ENCODE assay signal across 8 mouse cellular contexts in the genomic region with DNA sequence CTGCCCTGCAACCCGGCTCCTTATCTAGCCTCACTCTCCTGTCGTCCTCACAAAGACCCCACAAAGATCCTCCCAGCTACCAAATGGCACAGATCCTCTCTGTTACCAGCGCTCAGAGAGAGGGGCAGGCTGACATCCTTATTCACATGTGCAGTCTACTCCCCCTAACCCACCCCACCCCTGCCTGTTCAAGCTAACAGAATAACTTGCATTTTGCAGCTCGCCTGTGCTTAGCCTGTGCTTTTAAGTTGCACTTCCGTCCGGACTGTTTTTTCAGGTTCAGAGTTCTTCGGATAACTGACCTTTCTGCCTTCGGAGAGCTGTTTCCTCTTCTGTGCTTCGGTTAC. TPM values are rescaled to one million over a fixed set of nuclear protein-coding genes. Genes with fewer than 3 reads are reported as not detected.
DNase-seq lines count a peak whose midpoint lies in the region; ATAC-seq and TF ChIP-seq lines count a peak whose summit lies in the region.

No protein-coding gene starts in this region.

- peak overlapping the region; percentile 83 for H3K27ac ChIP-seq in heart, embryonic 10.5 days
- no peak overlapping the region for H3K27ac ChIP-seq in forebrain, embryonic 16.5 days (ENCODE audit: low read length)
- H3K27ac ChIP-seq in liver, embryonic 15.5 days (replicated peaks) = no peak overlapping the region

- H3K9me3 ChIP-seq in heart, embryonic 10.5 days = no peaks in the 10 kb centered on the region
- H3K9me3 ChIP-seq in E14TG2a.4 (ENCODE audit: low read length) = no peaks in the 10 kb centered on the region; the same call in 1 of the 2 replicates
- H3K9me3 ChIP-seq in forebrain, embryonic 16.5 days (ENCODE audit: control insufficient read depth, low read length) = no peaks in the 10 kb centered on the region
- H3K9me3 ChIP-seq in liver, embryonic 15.5 days (replicated peaks) = no peaks in the 10 kb centered on the region

- no peaks in the 10 kb centered on the region for H3K27me3 ChIP-seq in heart, embryonic 10.5 days (ENCODE audit: insufficient read depth, poor library complexity, severe bottlenecking)
- H3K27me3 ChIP-seq in E14TG2a.4 (ENCODE audit: insufficient read depth, low read length) = peaks cover 25% of the 10 kb centered on the region
- no peaks in the 10 kb centered on the region for H3K27me3 ChIP-seq in forebrain, embryonic 16.5 days (replicated peaks; ENCODE audit: control insufficient read depth, insufficient read depth, low read length)
- H3K27me3 ChIP-seq in liver, embryonic 15.5 days = peaks cover 3% of the 10 kb centered on the region; the same call in 1 of the 2 replicates

- H3K36me3 ChIP-seq in heart, embryonic 10.5 days = no peaks in the 10 kb centered on the region
- H3K36me3 ChIP-seq in E14TG2a.4 (ENCODE audit: insufficient read depth, low read length) = no peaks in the 10 kb centered on the region
- H3K36me3 ChIP-seq in forebrain, embryonic 16.5 days (ENCODE audit: control insufficient read depth, insufficient read depth) = no peaks in the 10 kb centered on the region
- H3K36me3 ChIP-seq in liver, embryonic 15.5 days (replicated peaks) = no peaks in the 10 kb centered on the region

- ATAC-seq in forebrain, embryonic 16.5 days = no peak
- ATAC-seq in liver, embryonic 15.5 days (ENCODE audit: insufficient read depth) = no peak
- ATAC-seq in megakaryocyte-erythroid progenitor cell, adult 5-6 weeks (replicated peaks; ENCODE audit: low FRiP score, low TSS enrichment, poor library complexity, severe bottlenecking) = no peak

- WGBS in heart, embryonic 10.5 days = 3% methylated on average over 9 of the region's 9 CpGs
- WGBS in forebrain, embryonic 16.5 days = 2% methylated on average over 9 of the region's 9 CpGs
- under 1% methylated on average over 9 of the region's 9 CpGs for WGBS in liver, embryonic 15.5 days (ENCODE audit: insufficient replicate concordance)

- peak overlapping the region; percentile 51 for H3K9ac ChIP-seq in forebrain, embryonic 16.5 days (replicated peaks; ENCODE audit: low read depth, low read length)
- H3K9ac ChIP-seq in liver, embryonic 15.5 days = no peak overlapping the region

- DNase-seq in heart, embryonic 10.5 days (ENCODE audit: low spot score) = no peak
- DNase-seq in heart, postnatal 4 days = no peak
- DNase-seq in spleen, adult 18-20 months = no peak
- no peak for DNase-seq in adrenal gland, adult 8-10 months

- no peak for TF ChIP-seq CTCF in E14TG2a.4 (conservative IDR thresholded peaks at IDR 0.05; ENCODE audit: low read length)

- peaks cover 16% of the 10 kb centered on the region for H3K4me1 ChIP-seq in heart, embryonic 10.5 days
- peaks cover 23% of the 10 kb centered on the region for H3K4me1 ChIP-seq in E14TG2a.4 (replicated peaks; ENCODE audit: low read depth, low read length)
- peaks cover 6% of the 10 kb centered on the region for H3K4me1 ChIP-seq in forebrain, embryonic 16.5 days (replicated peaks; ENCODE audit: control insufficient read depth, insufficient read depth, low read length)
- H3K4me1 ChIP-seq in liver, embryonic 15.5 days (replicated peaks) = peaks cover 14% of the 10 kb centered on the region

- H3K4me3 ChIP-seq in heart, embryonic 10.5 days = peak overlapping the region; percentile 65
- peak overlapping the region; percentile 75 for H3K4me3 ChIP-seq in E14TG2a.4 (replicated peaks; ENCODE audit: low read length)
- peak overlapping the region; percentile 55 for H3K4me3 ChIP-seq in forebrain, embryonic 16.5 days (replicated peaks; ENCODE audit: low read length)
- H3K4me3 ChIP-seq in liver, embryonic 15.5 days (replicated peaks) = peak overlapping the region; percentile 42

- H3K4me2 ChIP-seq in forebrain, embryonic 16.5 days (ENCODE audit: low read length) = peak overlapping the region; percentile 72
- H3K4me2 ChIP-seq in liver, embryonic 15.5 days = peak overlapping the region; percentile 67

RNA-seq across cellular contexts. Expression of gene Ccdc158, which starts 0.5 kb away (rescaled TPM):
- 0.87 and 0.90 TPM in 2 replicates for polyA plus RNA-seq in heart, embryonic 10.5 days (2016; fragmentation: Nextera tagmentation; extraction: Ambion mirVana)
- under 1 TPM; 0.16 to 0.24 TPM for total RNA-seq in heart, postnatal 4 days (2021)
- polyA plus RNA-seq in forebrain, embryonic 16.5 days (2015; fragmentation: Nextera tagmentation; extraction: Ambion mirVana) = 0.32 and 0.40 TPM in 2 replicates
- 0.10 and 0.14 TPM in 2 replicates for polyA plus RNA-seq in liver, embryonic 15.5 days (2015; fragmentation: Nextera tagmentation; extraction: Ambion mirVana)
- total RNA-seq in megakaryocyte-erythroid progenitor cell, adult 5-6 weeks (2014; fragmentation: Nextera tagmentation) = 4.2 and 4.7 TPM in 2 replicates
- total RNA-seq in megakaryocyte-erythroid progenitor cell, adult 5-6 weeks (2017) = 6.4 and 8.7 TPM in 2 replicates
- under 1 TPM; 0.26 to 0.71 (median 0.55) TPM for total RNA-seq in adrenal gland, adult 8-10 months (2022)

RNA-seq across cellular contexts. Expression of gene Shroom3, which starts 7.7 kb away (rescaled TPM):
- polyA plus RNA-seq in heart, embryonic 10.5 days (2016; fragmentation: Nextera tagmentation; extraction: Ambion mirVana) = 11.4 and 11.6 TPM in 2 replicates
- 10 to 100 TPM; 58.1 to 71.7 TPM for total RNA-seq in heart, postnatal 4 days (2021)
- polyA plus RNA-seq in forebrain, embryonic 16.5 days (2015; fragmentation: Nextera tagmentation; extraction: Ambion mirVana) = 1.2 and 1.4 TPM in 2 replicates
- 0.22 and 0.62 TPM in 2 replicates for polyA plus RNA-seq in liver, embryonic 15.5 days (2015; fragmentation: Nextera tagmentation; extraction: Ambion mirVana)
- 0.50 TPM in 1 of 2 replicates, not detected in the other for total RNA-seq in megakaryocyte-erythroid progenitor cell, adult 5-6 weeks (2014; fragmentation: Nextera tagmentation)
- 1.9 TPM in 1 of 2 replicates, not detected in the other for total RNA-seq in megakaryocyte-erythroid progenitor cell, adult 5-6 weeks (2017)
- total RNA-seq in adrenal gland, adult 8-10 months (2022) = 10 to 100 TPM in 3 of 4 experiments, 1 to 10 TPM in 1; 9.0 to 12.4 (median 10.8) TPM

Comparison
In these comparisons a context has a peak if more than half of its experiments do, and no peak if none do; other contexts are left out.
1. RNA of gene Shroom3, which starts 7.7 kb away (total RNA-seq): 58.1 to 71.7 TPM in heart, postnatal 4 days; 9.0 to 12.4 TPM in adrenal gland, adult 8-10 months and 0.50 to 1.9 TPM in megakaryocyte-erythroid progenitor cell, adult 5-6 weeks; every median in the first group is over 4 times any median in the second.
2. Peak in every context shown above with its lines, with median percentiles within 50 percentile points of each other: H3K4me3 ChIP-seq.